Mouse (Mus musculus) left cerebral cortex, adult 9 months (tissue): ENCODE data around the gene U2af1l4.

Source experiments
- DNase-seq, 2 experiments: peaks; one replicate each; pipeline ENCODE4 v3.0.0; 2022; ENCODE audit warnings: low spot score in 2 of 2

The U2af1l4 gene

DNA sequence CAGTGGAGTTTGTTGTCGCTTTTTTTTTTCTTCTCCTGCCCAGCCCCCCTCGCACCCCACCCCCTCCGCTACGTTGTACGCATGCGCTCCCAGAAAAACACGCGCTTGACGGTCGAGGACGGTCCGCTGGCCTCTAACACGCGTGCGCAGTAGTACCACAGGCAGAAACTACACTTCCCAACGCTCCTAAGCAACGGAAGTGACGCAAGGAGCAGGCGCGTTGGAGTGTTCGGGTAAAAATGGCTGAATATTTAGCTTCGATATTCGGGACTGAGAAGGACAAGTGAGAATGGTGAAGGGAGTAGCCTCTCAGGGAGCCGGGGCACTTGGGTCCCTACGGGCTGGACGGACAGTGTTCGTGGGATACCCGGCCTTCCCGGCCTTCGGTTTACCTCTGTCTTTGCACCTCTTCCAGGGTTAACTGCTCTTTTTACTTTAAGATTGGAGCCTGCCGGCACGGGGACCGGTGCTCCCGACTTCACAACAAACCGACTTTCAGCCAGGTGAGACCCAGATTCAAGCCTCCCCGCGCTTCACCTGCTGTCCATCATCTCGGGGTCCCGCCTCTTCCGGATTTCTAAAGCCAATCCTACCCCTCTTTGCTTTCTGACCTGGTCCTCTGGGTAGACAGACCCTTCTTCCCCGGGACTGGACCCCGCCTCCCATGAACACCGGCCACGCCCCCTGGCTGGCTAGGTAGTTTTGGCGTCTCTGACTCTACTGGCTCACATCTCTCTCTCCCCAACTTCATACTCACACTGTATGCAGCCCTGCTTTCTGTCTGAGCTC, at the start of gene U2af1l4, which contains the start of the genes Gm49396 and Psenen:
U2af1l4 (plus strand) TSS at position 185 of the 789 bp plus-strand sequence.
Gm49396 (plus strand) TSS at position 228 of the 789 bp plus-strand sequence.
Psenen (minus strand) TSS at position 511 of the 789 bp plus-strand sequence.
- DNase-seq = peak; percentile 92 to 97

GRCm38 (mm10) chr7:30515003-30515760, 47.9 kb upstream of the U2af1l4 start:
- no peak for DNase-seq

- no peak for DNase-seq
Observed at GRCm38 (mm10) chr7:30518325-30518724, 44.8 kb upstream of the U2af1l4 start.

DNA sequence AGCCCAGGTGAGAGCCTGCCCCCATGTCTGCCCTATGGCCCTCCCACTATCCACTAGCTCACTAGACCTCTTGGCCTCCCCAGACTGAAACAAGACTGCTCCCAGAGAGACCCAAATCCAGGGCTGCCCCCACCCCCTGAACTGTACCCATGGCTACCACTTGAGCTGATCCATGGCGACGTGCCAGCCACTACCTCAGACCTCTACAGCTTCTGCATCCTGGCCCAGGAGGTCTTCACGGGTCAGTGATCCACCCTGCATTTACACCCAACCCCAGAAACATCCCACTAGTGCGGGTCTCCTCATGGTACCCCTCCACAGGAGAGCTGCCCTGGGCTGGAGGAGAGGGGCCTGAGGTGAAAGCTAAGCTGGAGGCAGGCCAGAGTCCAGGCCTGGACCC, 42.7 kb upstream of the U2af1l4 start:
- no peak for DNase-seq

DNA sequence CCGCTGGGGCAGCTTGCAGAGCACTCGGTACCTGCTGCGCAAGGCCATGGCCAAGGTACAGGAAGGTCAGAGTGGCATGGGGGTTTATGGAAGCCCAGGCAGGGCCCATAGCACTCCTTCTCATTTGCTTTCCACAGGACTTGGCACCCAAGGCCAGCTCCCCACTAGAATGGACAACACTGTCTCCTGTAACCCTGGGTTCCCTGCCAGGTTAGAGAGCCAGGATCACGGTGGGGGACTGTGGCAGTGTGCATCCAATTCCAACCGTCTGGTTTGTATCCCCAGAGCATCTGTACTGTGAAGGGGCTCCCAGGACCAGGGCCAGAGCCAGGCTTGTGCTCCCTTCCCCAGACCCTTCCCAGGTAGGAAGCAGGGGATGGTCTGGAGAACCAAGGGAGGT, 42.2 kb upstream of the U2af1l4 start:
- no peak for DNase-seq

DNA sequence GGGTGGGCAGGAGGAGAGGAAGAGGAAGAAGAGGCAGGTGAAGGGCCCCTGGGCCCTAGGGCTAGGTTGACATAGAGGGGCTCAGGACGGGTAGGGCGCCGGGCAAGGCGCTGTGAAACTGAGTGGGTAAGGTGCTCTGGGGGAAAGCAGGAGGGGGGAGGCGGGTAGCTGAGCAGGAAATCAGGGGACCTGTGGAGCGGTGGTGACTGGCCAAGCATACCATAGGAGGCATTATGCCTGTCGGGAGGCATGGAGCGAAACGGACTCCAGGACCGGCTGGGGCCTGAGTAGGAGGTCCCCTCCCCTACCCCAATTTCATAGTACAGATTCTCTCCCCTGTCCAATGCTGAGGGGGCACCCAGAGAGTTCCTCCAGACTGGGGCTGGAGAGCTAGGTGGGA, 40.2 kb upstream of the U2af1l4 start:
- no peak for DNase-seq

GRCm38 (mm10) chr7:30524487-30524886, 38.6 kb upstream of the U2af1l4 start:
- DNase-seq = no peak

DNA sequence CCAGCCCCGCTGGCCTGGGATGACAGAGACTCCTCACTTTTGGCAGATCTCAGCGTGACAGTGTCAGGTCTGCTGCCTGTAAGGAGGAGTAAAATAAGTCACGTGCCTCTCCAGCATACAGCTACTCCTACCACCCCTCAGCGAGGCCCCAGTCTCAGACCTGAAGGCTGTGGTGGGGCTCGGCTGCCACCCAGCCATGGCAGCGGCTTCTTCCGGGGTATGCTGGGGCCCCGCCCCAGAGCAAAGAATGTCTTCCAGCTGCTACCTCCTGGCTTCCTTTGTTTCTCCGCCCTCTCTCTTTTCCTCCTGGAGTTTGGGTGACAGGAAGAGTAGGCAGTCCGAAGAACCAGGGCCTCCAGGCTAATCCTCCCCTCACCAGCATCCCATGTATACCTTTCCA, 37.1 kb upstream of the U2af1l4 start:
- DNase-seq = no peak

- no peak for DNase-seq
Observed at GRCm38 (mm10) chr7:30526399-30526798, 36.7 kb upstream of the U2af1l4 start.

- DNase-seq = no peak
Observed at GRCm38 (mm10) chr7:30526981-30527380, 36.1 kb upstream of the U2af1l4 start.

GRCm38 (mm10) chr7:30531291-30531815, 31.7 kb upstream of the U2af1l4 start:
- DNase-seq = peak; percentile 80 to 83

DNA sequence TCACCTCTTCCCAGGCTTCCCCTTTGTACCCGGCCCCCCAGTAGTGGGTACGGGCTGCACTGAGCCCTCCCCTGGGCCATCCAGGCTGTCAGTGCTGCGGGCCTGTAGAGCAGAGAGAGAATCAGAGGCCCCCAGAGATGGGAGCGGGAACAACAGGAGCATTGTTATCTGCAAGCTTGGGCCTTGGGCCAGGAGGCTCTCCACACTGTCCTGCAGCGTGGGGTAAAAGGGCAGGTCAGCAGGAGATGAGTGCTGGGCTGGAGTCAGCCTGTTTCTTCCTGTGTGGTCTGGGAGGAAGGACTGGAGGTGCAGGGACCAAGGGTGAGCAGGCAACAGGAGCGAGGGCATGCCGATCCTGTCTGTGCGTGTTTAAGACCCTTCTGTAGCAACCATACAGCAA, 30.2 kb upstream of the U2af1l4 start:
- DNase-seq = no peak

DNA sequence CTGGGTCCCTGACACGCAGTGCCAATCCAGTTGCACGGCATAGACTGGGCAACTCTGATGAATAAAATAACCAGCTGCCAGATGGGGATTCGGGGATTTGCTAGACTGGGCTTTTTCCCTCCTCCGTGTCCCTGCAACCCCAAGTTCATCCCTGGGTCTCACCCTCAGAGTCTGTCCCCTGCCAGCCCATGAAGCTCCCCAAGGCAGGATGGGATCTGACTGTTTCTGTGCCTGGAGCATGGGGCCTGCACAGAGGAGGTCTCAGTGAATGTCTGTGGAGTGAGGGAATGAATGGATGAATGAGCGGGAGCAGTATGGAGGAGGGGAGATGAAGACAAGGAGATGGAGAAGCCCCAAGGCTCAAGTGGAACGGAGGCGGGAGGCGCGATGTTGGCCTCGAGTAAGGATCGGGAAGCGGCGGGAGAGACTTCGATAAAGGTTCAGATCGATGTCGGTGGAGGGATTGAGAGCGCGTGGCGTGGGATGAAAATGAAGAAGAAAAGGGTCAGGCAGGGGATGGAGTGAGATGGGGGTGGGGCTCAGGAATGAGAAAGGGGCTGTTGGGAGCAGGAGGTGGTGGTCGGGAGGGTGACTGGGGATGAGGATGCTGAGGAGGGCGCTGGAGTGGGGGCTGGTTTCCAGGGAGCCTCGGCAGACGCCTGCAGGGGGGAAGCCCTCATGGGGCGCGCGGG, 29.0 kb upstream of the U2af1l4 start:
- DNase-seq = peak in 1 of 2 experiments; percentile 57

DNA sequence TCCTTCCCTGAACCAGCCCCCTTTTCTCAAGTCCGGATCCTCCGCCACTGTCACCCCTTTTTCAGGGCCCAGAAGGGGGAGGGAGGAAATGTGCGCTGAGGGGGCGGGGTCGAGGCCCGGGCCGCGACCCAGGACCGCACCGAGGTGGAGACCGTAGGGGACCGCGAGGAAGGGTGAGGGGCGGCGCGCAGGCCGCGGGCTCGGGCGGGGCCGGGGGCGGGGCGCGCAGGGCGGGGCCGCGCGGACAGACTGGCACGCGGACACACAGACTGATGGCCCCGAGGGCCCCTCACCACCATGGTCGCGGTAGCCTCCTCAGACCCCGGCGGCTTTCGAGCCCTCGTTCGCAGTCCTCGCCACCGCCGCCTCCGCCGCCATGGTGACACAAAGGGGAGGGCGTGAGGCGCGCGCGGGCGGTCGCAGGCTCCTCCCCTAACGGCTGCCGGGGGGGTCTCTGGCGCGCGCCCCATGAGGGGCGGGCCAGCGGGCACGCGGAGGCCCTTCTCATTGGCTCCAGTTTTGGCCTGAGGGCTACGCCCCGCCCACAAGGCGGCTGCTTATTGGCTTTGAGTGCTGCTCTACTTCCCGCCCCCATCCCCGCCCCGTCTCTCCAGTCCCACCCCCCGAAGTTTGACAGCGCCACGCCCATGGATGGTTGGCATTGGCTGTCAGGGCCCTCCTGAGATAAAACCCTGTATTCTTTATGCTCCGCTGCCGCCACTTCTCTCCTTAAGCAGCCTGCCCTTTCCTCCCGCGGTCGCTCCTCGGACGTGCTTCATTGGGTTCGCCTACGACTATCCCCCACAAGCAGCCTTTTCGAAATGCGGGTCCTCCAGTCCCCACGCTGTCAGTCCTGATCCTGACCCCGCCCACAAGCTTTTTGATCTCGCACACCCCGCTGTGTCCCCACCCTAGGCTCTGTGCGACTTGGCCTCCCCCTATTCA, 28.2 kb upstream of the U2af1l4 start, which contains the start of gene Arhgap33:
Arhgap33 (minus strand) TSS at position 428 of the 945 bp plus-strand sequence.
- peak; percentile 92 to 97 for DNase-seq

DNA sequence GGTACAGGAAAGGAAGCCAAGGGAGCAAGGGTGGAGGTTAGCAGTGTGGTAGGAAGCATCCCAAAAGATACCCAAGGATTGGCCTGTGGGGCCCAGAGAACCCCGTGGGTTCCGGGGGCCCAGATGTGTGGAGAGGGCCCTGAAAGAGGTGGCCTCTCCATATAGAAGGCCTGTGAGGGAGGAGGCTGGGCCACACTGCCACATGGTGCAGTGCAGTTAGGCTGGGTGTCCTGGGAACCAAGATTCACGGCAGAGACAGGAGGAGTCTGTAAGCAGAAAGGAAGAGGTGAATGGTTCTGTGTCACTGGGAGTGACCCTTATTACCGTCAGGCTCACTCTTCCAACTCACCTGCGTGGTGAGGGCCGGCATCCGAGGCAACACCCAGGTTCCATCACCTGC, 22.5 kb upstream of the U2af1l4 start:
- DNase-seq = no peak

GRCm38 (mm10) chr7:30544327-30544726, 18.8 kb upstream of the U2af1l4 start:
- no peak for DNase-seq

GRCm38 (mm10) chr7:30549880-30550279, 13.2 kb upstream of the U2af1l4 start:
- no peak for DNase-seq

- no peak for DNase-seq
Observed at GRCm38 (mm10) chr7:30550603-30551002, 12.5 kb upstream of the U2af1l4 start.

DNA sequence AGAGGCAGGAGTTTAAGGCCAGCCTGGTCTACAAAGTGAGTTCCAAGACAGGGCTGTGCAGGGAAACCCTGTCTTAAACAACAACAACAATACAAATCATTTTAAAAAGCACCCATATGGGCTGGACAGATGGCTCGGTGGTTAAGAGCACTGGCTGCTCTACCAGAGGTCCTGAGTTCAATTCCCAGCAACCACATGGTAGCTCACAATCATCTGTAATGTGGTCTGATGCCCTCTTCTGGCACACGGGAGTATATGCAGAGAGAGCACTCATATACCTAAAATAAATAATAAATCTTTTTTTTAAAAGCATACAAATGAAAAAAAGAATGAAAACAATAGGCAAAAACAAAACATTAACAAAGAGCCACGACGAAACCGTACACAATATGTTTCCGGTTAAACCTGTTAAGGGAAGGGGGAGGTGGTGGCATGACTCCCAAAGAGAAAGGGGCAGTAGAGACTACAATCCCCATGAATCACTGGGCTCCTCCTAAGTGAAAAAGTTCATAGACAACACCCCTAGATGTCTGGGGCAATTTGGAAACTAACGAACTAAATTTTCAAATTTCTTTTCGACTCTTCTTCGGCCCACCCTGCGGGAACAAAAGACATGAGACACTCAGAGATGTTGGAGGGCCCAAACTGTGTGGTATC, 11.5 kb upstream of the U2af1l4 start:
- DNase-seq = no peak
